Mouse (Mus musculus) myocyte (in vitro differentiated cells): ENCODE measurements at regions not wholly inside any gene's neighbourhood (a gene's known extent, or its start where the extent isn't known, plus 50 kb on each side); places are given as distances from the start of the nearest gene placed in this dataset.

Source experiments
- E2F4 ChIP-seq: IDR thresholded peaks from one replicate; pipeline ENCODE4 v1.6.1; 2011; ENCODE audit warnings: mild to moderate bottlenecking, control low read depth, moderate library complexity; ENCODE audit not compliant: insufficient read depth
- MAX ChIP-seq: IDR thresholded peaks from one replicate; pipeline ENCODE4 v1.6.1; 2011; ENCODE audit warnings: low read depth, mild to moderate bottlenecking, control low read depth
- MYOD1 ChIP-seq, 3 experiments: IDR thresholded peaks; one replicate each; pipeline ENCODE4 v1.6.1; 2011; ENCODE audit warnings: control low read depth in 2 of 3, low read depth in 2 of 3, mild to moderate bottlenecking in 2 of 3, moderate library complexity in 1 of 3; ENCODE audit not compliant: insufficient read length in 2 of 3, control insufficient read depth in 1 of 3
- POLR2A ChIP-seq: IDR thresholded peaks from one replicate; pipeline ENCODE4 v1.6.1; 2011; ENCODE audit warnings: low read depth, mild to moderate bottlenecking, control low read depth, moderate library complexity; ENCODE audit not compliant: insufficient read length
- TCF12 ChIP-seq: IDR thresholded peaks from one replicate; pipeline ENCODE4 v1.6.1; 2011; ENCODE audit warnings: mild to moderate bottlenecking, control low read depth; ENCODE audit not compliant: poor library complexity, insufficient read depth, severe bottlenecking
- TCF3 ChIP-seq: IDR thresholded peaks from one replicate; pipeline ENCODE4 v1.6.1; 2011; ENCODE audit warnings: low read depth, control low read depth; ENCODE audit not compliant: insufficient read length

GRCm38 (mm10) chr14:66561715-66562114 is 552.7 kb upstream of the Gulo start:
- no peak for TF ChIP-seq E2F4
- TF ChIP-seq TCF12: no peak
- TF ChIP-seq MAX: no peak
- TF ChIP-seq POLR2A: no peak
- TF ChIP-seq MYOD1 (IDR thresholded peaks at IDR 0.05; ENCODE audit: control insufficient read depth in 1 of 3, insufficient read length in 2 of 3, low read depth in 2 of 3): no peak
- TF ChIP-seq TCF3: no peak
